Mouse (Mus musculus) heart, embryonic 12.5 days (tissue): ENCODE results near the gene Gm8978. TPM values are rescaled to one million over a fixed set of nuclear protein-coding genes. Genes with fewer than 3 reads are reported as not detected.
"Not testable (repeated sequence)": the region's sequence is repeated elsewhere in the genome, so short reads cannot be mapped to it uniquely, and the experiment has no call there.

Experiments used
- ATAC-seq: fragments of 200-750 bp; cut with Nextera tagmentation; 2 replicates; pipeline ENCODE4 v1.8.0; 2017; ENCODE audit warnings: moderate TSS enrichment, moderate library complexity; ENCODE audit not compliant: insufficient number of reproducible peaks, low FRiP score
- H3K27ac ChIP-seq: fragments of 300-500 bp; sonication (generic); 2 replicates; pipeline ENCODE4 v1.5.1; 2016; ENCODE audit warnings: mild to moderate bottlenecking, moderate library complexity; ENCODE audit not compliant: poor library complexity, severe bottlenecking
- H3K27me3 ChIP-seq: fragments of 300-500 bp; sonication (generic); replicated peaks from 2 replicates; pipeline ENCODE4 v1.6.1; 2016; ENCODE audit warnings: mild to moderate bottlenecking, moderate library complexity
- H3K36me3 ChIP-seq: fragments of 300-500 bp; sonication (generic); 2 replicates; pipeline ENCODE4 v1.6.1; 2016; ENCODE audit warnings: mild to moderate bottlenecking, moderate library complexity
- H3K4me1 ChIP-seq: fragments of 300-500 bp; sonication (generic); replicated peaks from 2 replicates; pipeline ENCODE4 v1.6.1; 2016; ENCODE audit warnings: mild to moderate bottlenecking
- H3K4me2 ChIP-seq: fragments of 300-500 bp; sonication (generic); 2 replicates; pipeline ENCODE4 v1.6.1; 2016; ENCODE audit warnings: mild to moderate bottlenecking, moderate library complexity
- H3K4me3 ChIP-seq: fragments of 300-500 bp; sonication (generic); 2 replicates; pipeline ENCODE4 v1.5.1; 2016; ENCODE audit warnings: mild to moderate bottlenecking
- H3K9ac ChIP-seq: fragments of 300-500 bp; sonication (generic); 2 replicates; pipeline ENCODE4 v1.6.1; 2016; ENCODE audit warnings: mild to moderate bottlenecking, moderate library complexity
- H3K9me3 ChIP-seq: fragments of 300-500 bp; sonication (generic); replicated peaks from 2 replicates; pipeline ENCODE4 v1.6.1; 2016; ENCODE audit warnings: mild to moderate bottlenecking, moderate library complexity
- WGBS: fragments of 180-500 bp; shearing (Covaris S2); methylation state at CpG from one replicate; pipeline ENCODE4 v1.1.7; 2016; 5-methylcytosine and 5-hydroxymethylcytosine counted together
- microRNA-seq: library from miRNA; unstranded; fragments of <30 nt; microRNA quantifications from one replicate; pipeline ENCODE4, GENCODE M21; 2017
- polyA plus RNA-seq: library from polyadenylated mRNA; unstranded; fragments of >200 nt; fragmentation: Nextera tagmentation; extraction: Ambion mirVana; gene quantifications from 2 replicates; pipeline ENCODE4 v1.2.1, GENCODE M21; 2016

Gm8978 gene
- polyA plus RNA-seq = not detected in 2 replicates

DNA sequence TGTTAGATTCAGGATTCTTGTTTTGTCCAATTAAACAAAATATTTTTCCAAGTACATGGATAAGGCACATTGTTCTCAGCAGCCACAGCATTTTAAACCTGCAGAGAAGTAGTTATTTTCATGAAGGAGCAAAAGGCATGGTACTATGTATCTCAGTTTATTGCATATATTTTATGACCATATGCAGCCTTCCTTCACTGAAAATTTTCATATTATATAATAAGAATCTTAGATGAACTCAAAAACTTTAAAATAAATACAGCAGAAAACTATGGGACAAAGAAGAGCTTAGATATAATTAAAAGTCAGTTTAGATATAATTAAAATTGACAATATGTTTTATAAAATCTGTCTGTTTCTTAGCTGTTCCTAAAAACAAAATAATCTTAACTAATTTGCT is at the start of gene Gm8978:
TSS of gene Gm8978 (minus strand) at position 101 of the 400 bp plus-strand sequence.
- not testable (repeated sequence) for H3K4me2 ChIP-seq, H3K27me3 ChIP-seq, H3K36me3 ChIP-seq, H3K4me1 ChIP-seq, H3K4me3 ChIP-seq, H3K27ac ChIP-seq, H3K9me3 ChIP-seq, H3K9ac ChIP-seq, ATAC-seq

DNA sequence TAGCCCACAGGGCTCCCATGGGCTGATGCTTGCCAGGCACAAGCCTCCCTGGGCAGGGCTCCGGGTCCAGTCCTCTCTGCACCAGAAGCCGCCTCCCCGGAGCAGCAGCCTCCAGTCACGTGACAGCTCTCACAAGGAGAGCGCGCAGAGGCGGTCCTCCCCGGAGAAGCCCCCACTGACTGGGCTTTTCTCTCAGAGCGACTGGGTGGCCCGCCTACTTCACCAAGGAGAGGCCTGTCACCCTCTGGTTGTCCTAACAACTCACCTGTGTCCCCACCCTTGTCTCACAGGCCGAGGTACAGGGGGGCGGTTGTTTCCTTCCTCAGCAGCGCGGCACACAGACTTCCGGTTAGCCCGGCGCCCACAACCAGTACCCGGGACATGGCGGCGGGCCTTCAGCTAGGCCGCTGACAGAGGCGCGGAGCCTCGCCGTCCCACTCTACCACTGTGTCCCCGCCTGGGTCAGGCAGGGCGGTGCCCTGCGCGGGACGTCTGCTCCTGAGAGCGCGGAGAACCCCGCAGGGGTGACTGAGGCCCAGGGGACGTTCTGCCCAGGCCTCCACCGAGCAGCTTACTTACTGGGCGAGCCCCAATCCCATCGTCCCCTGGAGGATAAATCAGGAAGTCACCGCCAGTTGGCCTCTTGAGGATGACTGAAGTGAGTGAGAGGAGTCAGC is 35.3 kb downstream of the Gm8978 start:
- 0 out of 2 replicates have a peak overlapping the region, but pooled peaks have one; percentile 11 for H3K27ac ChIP-seq
- not testable (repeated sequence) for H3K9me3 ChIP-seq, H3K27me3 ChIP-seq, H3K4me1 ChIP-seq, H3K36me3 ChIP-seq
- ATAC-seq = peak; percentile 92
- peak overlapping the region; percentile 72 for H3K4me2 ChIP-seq
- H3K4me3 ChIP-seq = peak overlapping the region; percentile 52
- WGBS = 9% methylated on average over 11 of the region's 38 CpGs
- H3K9ac ChIP-seq = peak overlapping the region; percentile 47; the same call in 1 of the 2 replicates

DNA sequence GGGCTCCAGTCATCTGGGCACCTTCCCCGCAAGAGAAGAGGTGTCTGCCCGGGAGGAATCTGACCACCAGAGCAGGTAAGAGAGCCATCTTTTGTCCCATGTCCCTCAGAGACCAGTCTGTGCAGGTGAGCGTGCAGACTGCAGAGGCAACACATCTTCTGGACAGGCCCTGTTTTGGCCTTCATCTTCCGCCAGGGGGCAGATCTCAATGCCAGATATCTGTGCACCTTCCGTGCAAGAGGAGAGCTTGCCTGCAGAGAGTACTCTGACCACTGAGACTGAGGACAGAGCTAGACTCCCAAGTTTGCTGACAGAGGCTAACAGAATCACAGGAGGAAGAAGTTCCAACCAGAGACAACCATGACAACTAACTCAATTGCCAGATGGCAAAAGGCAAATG is 56.5 kb downstream of the Gm8978 start:
- 76% methylated on average over 5 of the region's 5 CpGs for WGBS

More for the DNA sequence above, 56.5 kb downstream of the Gm8978 start:
- not testable (repeated sequence) for ATAC-seq, H3K27ac ChIP-seq, H3K4me3 ChIP-seq, H3K4me1 ChIP-seq, H3K9ac ChIP-seq, H3K4me2 ChIP-seq, H3K27me3 ChIP-seq, H3K36me3 ChIP-seq, H3K9me3 ChIP-seq

Small RNA genes within 50 kb of the gene (microRNA-seq; reads per million reads assigned to microRNA genes)
- not detected for gene Gm27440

Other genes starting within 250 kb of the Gm8978 start
- gene Rnls, start 233.0 kb downstream of the Gm8978 start, polyA plus RNA-seq = 9.5 and 10.5 TPM in 2 replicates
- gene Lipo4, start 107.5 kb downstream of the Gm8978 start, polyA plus RNA-seq = not detected in 2 replicates
- gene Lipo2, start 126.1 kb upstream of the Gm8978 start, polyA plus RNA-seq = 0.48 and 0.55 TPM in 2 replicates
- gene Lipo3, start 136.7 kb upstream of the Gm8978 start, polyA plus RNA-seq = 14.1 and 14.4 TPM in 2 replicates
- not detected in 2 replicates for gene Lipo1, start 162.2 kb upstream of the Gm8978 start, polyA plus RNA-seq